Mouse (Mus musculus): ENCODE results near the gene Lin54.

DNA sequence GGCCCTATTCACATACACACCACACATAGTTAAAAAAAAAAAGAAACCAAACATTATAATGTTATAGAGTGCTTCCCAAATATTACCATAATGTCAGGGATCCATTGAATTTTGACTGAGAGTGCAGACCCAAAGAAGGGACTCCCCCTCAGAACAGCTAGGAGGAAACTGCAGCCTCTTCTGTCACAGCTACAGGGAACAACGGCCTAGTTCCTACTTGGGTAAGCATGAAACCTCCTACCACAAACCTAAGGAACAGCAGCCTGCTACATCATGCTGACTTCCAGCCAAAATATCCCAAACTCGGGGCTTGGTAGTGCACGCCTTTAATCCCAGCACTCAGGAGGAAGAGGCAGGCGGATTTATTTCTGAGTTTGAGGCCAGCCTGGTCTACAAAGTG, 48.9 kb upstream of the Lin54 start:
- TF ChIP-seq GATA1 (IDR thresholded peaks at IDR 0.05; ENCODE audit: borderline replicate concordance, low read length) (no peak), FLI1 (IDR thresholded peaks at IDR 0.05; ENCODE audit: low read length) (no peak)
